Mouse (Mus musculus) limb, embryonic 12.5 days (tissue): Measurements from ENCODE around the gene Ppp1r15a. TPM values are rescaled to one million over a fixed set of nuclear protein-coding genes. Genes with fewer than 3 reads are reported as not detected.
A peak's percentile ranks its signal among the peaks of the same experiment; 100 is the strongest.

ENCODE experiments used
- ATAC-seq: fragments of 200-750 bp; cut with Nextera tagmentation; 2 replicates; pipeline ENCODE4 v1.8.0; 2017; ENCODE audit warnings: low read depth, moderate TSS enrichment; ENCODE audit not compliant: insufficient number of reproducible peaks, insufficient read depth, low FRiP score, low TSS enrichment
- H3K27ac ChIP-seq: fragments of 300-500 bp; sonication (generic); 2 replicates; pipeline ENCODE4 v1.5.1; 2016; ENCODE audit warnings: mild to moderate bottlenecking, moderate library complexity
- H3K27me3 ChIP-seq: fragments of 300-500 bp; sonication (generic); 2 replicates; pipeline ENCODE4 v1.6.1; 2016; ENCODE audit warnings: mild to moderate bottlenecking, moderate library complexity
- H3K36me3 ChIP-seq: fragments of 300-500 bp; sonication (generic); 2 replicates; pipeline ENCODE4 v1.6.1; 2016; ENCODE audit warnings: mild to moderate bottlenecking, moderate library complexity
- H3K4me1 ChIP-seq: fragments of 300-500 bp; sonication (generic); replicated peaks from 2 replicates; pipeline ENCODE4 v1.6.1; 2016
- H3K4me2 ChIP-seq: fragments of 300-500 bp; sonication (generic); 2 replicates; pipeline ENCODE4 v1.6.1; 2016; ENCODE audit warnings: mild to moderate bottlenecking, moderate library complexity
- H3K4me3 ChIP-seq: fragments of 300-500 bp; sonication (generic); replicated peaks from 2 replicates; pipeline ENCODE4 v1.5.1; 2016; ENCODE audit warnings: mild to moderate bottlenecking
- H3K9ac ChIP-seq: fragments of 300-500 bp; sonication (generic); replicated peaks from 2 replicates; pipeline ENCODE4 v1.6.1; 2016; ENCODE audit warnings: mild to moderate bottlenecking, moderate library complexity
- H3K9me3 ChIP-seq: fragments of 300-500 bp; sonication (generic); 2 replicates; pipeline ENCODE4 v1.6.1; 2016; ENCODE audit warnings: mild to moderate bottlenecking, moderate library complexity
- WGBS: fragments of 180-500 bp; shearing (Covaris S2); methylation state at CpG from one replicate; pipeline ENCODE4 v1.1.7; 2016; 5-methylcytosine and 5-hydroxymethylcytosine counted together
- polyA plus RNA-seq: library from polyadenylated mRNA; unstranded; fragments of >200 nt; fragmentation: Nextera tagmentation; extraction: Ambion mirVana; gene quantifications from 2 replicates; pipeline ENCODE4 v1.2.1, GENCODE M21; 2016

Gene Ppp1r15a
- polyA plus RNA-seq, result 26.0 and 27.1 TPM in 2 replicates

DNA sequence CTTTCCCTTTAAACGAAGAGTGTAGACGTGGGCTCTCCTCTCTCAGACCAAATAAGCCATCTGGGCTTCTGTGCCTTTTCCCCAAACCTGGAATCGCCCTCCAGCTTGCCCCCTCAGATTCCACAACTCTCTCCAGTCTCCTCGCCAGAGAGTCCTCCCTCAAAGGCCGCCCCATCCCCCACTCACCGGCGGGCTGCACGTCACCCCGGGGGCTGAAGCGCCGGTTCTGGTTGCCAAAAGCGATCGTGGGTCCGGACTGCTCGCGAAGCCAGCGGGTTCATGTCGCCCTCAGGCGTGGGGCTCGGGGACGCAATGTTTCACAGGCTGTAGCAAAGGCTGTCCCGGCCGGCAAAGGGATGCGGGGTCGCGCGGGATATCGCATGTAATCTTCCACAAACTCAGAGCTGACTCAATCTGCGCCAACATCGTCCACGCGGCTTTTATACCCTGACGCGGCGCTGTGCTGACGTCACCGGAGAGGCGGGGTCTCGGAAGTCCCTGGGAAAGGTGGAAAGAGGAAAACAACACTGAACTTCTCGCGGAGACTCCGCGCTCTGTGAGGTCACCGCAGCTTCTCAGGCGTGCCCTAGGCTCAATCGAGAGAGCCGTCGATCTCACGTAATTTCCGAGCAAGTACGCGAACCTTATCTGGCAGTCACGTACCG lies at the start of gene Ppp1r15a, which contains the start of gene Plekha4:
Ppp1r15a (minus strand) TSS at position 460 of the 665 bp plus-strand sequence.
Plekha4 (plus strand) TSS at position 522 of the 665 bp plus-strand sequence.
- peak; percentile 79 for ATAC-seq
- peaks cover 41% of the 10 kb centered on the region for H3K4me1 ChIP-seq
- H3K27ac ChIP-seq, result peak within 1 kb of the TSS; percentile 93
- no peaks in the 10 kb centered on the region for H3K9me3 ChIP-seq
- H3K4me2 ChIP-seq, result peak within 1 kb of the TSS; percentile 84
- H3K27me3 ChIP-seq, result 0 out of 2 replicates have a peak, but pooled peaks cover 4% of the 10 kb centered on the region
- H3K9ac ChIP-seq, result peak within 1 kb of the TSS; percentile 84
- WGBS, result under 1% methylated on average over 54 of the region's 54 CpGs
- H3K36me3 ChIP-seq, result peaks cover 20% of the 10 kb centered on the region
- peak within 1 kb of the TSS; percentile 78 for H3K4me3 ChIP-seq

DNA sequence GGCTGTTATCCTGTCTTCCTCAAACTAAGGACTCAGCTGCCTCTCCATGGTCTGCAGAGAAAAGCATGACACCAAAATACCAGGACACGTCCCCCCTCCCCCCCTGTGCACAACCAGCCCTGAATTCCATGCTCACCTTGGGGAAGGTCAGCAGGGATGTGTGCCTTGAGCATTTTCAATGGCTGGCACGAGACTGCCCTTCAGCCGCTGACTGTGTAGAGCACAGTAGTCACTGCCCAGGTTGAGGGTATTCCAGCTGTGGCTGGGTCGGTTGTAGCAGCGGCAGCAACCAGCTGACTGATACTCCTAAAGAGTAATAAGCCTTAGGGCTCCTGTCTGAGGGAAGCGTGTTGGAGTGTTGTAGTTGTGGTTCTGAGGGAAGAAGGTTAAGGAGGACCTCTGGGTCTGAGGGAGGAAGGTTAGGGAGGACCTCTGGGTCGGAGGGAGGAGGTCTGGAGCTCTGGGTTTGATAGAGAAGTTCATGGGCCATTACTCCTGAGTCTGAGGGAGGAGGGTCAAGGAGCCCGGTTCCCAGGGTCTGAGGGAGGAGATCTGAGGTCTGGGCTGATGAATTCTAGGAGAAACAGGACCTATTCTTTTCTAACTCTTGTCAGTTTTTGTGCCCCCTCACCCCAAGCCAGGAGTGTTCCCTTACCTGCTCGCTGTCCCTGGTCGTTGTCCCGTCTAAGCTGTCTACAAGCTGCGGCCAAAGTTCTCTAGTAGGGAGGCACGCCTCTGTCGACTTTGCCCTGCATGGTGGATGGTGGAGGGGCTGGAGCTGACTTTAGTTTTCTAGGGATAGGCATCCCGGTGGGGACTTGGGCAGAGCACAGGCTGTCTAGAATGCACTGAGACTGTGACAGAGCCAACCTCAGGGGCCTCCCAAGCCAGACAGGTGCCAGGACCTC lies 48.7 kb upstream of the Ppp1r15a start:
- no peak overlapping the region for H3K27ac ChIP-seq
- no peak for ATAC-seq
- H3K4me1 ChIP-seq, result peaks cover 16% of the 10 kb centered on the region
- H3K9ac ChIP-seq, result no peak overlapping the region
- H3K4me3 ChIP-seq, result no peak overlapping the region
- 85% methylated on average over 15 of the region's 15 CpGs for WGBS
- no peaks in the 10 kb centered on the region for H3K27me3 ChIP-seq
- no peaks in the 10 kb centered on the region for H3K9me3 ChIP-seq
- no peak overlapping the region for H3K4me2 ChIP-seq
- peaks cover 36% of the 10 kb centered on the region for H3K36me3 ChIP-seq

- Histone ChIP-seq H3K4me1 (peaks cover 16% of the 10 kb centered on the region), H3K4me3 (no peak overlapping the region), H3K27ac (no peak overlapping the region), H3K9ac (no peak overlapping the region), H3K9me3 (no peaks in the 10 kb centered on the region), H3K36me3 (peaks cover 34% of the 10 kb centered on the region), H3K27me3 (no peaks in the 10 kb centered on the region), H3K4me2 (no peak overlapping the region)
- no peak for ATAC-seq
- WGBS, result 78% methylated on average over 8 of the region's 8 CpGs
Observed at GRCm38 (mm10) chr7:45573954-45574353, 47.9 kb upstream of the Ppp1r15a start.

DNA sequence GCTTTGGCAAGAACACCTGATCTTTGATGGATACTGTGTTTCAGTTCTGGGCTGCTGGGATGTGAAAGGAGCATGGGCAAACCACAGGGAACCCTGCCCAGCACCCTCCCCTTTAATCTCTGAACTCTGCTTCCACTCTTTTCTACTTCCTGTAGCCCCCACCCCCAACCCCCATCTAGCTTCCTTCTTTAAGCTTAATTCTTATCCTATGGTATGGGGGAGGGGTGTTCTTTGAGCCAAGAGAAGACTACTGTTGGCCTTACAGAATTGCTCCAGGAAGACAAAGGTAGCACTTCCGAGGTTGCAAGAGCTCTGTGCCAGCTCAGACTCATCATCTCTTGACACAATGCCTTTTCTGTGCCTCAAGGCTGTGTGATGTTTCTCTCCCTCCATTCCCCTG lies 45.9 kb upstream of the Ppp1r15a start:
- Histone ChIP-seq H3K36me3 (peaks cover 16% of the 10 kb centered on the region), H3K27ac (no peak overlapping the region), H3K27me3 (no peaks in the 10 kb centered on the region), H3K9me3 (no peaks in the 10 kb centered on the region), H3K4me3 (no peak overlapping the region), H3K4me1 (peaks cover 25% of the 10 kb centered on the region), H3K9ac (no peak overlapping the region), H3K4me2 (0 out of 2 replicates have a peak overlapping the region, but pooled peaks have one; percentile 71)
- no peak for ATAC-seq
- WGBS, result 64% methylated on average over 1 of the region's 1 CpGs

DNA sequence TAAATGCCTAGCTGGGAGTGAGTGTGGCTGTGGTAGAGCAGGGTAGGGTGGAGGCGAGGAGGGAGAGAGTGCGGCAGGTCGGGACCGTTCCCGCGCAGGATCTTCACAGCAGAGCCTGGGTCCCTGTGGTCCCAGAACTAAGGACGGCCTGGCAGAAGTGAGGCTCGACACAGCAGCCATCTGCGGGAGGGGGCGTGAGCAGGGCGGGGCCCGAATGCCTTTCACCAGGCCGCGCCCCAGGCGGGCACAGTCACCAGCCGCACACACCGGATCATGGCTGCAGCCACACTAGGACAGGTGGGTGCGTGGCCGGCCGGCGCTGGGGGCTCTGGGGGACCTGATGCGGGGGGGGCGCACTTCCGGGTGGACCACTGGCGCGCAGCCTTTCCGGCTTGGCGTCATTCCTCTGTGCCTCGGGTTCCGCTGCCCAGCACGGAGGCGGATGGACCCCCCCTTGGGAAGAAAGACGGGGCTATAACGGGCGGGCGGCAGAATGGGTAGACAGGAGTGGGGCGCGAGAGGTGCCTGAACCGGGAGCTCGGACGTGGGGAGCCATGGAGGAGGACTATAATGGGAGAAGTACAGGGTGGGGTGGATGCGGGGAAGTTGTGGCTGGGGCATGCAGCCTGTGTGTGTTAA lies 44.2 kb upstream of the Ppp1r15a start, which contains the start of gene Bcat2:
Bcat2 (plus strand) TSS at position 51 of the 639 bp plus-strand sequence.
- H3K4me2 ChIP-seq, result peak within 1 kb of the TSS; percentile 71
- under 1% methylated on average over 42 of the region's 42 CpGs for whole genome bisulfite sequencing
- ATAC-seq, result peak; percentile 62

GRCm38 (mm10) chr7:45568601-45569473 lies 42.8 kb upstream of the Ppp1r15a start:
- Histone ChIP-seq H3K4me3 (peak overlapping the region; percentile 42), H3K9me3 (no peaks in the 10 kb centered on the region), H3K27me3 (no peaks in the 10 kb centered on the region), H3K27ac (peak overlapping the region; percentile 88), H3K4me1 (peaks cover 25% of the 10 kb centered on the region), H3K36me3 (no peaks in the 10 kb centered on the region), H3K9ac (no peak overlapping the region), H3K4me2 (peak overlapping the region; percentile 63)
- WGBS, result 82% methylated on average over 10 of the region's 10 CpGs
- ATAC-seq, result no peak; the same call in 1 of the 2 replicates

More for the DNA sequence above, 44.2 kb upstream of the Ppp1r15a start, which contains the start of gene Bcat2:
- Histone ChIP-seq H3K27me3 (no peaks in the 10 kb centered on the region), H3K4me3 (peak within 1 kb of the TSS; percentile 66), H3K4me1 (peaks cover 25% of the 10 kb centered on the region), H3K36me3 (no peaks in the 10 kb centered on the region; the same call in 1 of the 2 replicates), H3K9me3 (no peaks in the 10 kb centered on the region), H3K9ac (peak within 1 kb of the TSS; percentile 86), H3K27ac (peak within 1 kb of the TSS; percentile 91)

DNA sequence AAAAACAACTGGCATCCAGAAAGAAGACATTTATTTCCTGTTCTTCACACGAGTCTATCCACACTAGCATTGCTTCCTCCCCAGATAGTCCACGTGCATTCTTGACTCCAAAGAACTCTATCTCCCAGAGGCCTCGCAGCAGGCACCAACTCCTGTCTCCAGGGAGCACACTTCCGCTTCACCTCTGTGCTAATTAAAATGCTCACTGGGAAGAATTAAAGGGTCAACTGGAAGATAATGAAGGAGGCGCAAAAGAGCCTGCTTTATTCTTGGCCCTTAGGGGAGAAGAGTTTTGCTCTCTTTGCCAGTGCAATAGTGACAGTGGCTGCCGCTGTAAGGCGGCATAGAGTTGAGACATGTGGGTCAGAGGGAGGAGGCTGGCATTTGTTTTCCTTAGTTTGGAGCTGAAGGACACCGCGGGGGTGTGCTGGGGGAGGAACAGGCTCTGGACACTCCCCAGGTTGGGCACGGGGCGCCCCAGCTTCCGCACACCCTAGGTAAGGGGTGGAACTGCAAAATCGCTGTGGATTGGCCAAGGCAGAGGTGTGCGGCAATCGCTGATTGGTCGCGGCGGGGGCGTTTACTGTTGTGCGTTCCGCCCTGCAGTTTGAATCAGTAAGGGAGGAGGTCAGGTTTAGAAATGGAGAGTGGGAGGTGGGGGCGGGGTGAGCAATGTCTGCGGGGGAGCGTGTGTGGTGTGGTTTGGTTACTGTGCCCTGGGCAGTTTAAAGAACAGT lies 41.9 kb upstream of the Ppp1r15a start:
- Histone ChIP-seq H3K9me3 (no peaks in the 10 kb centered on the region), H3K4me3 (peak overlapping the region; percentile 42), H3K4me2 (peak overlapping the region; percentile 63), H3K9ac (peak overlapping the region; percentile 35), H3K27ac (peak overlapping the region; percentile 88), H3K36me3 (no peaks in the 10 kb centered on the region), H3K4me1 (peaks cover 25% of the 10 kb centered on the region), H3K27me3 (no peaks in the 10 kb centered on the region)
- 2% methylated on average over 24 of the region's 24 CpGs for WGBS
- ATAC-seq, result peak; percentile 97

GRCm38 (mm10) chr7:45567112-45567779 lies 41.2 kb upstream of the Ppp1r15a start:
- WGBS, result 66% methylated on average over 8 of the region's 8 CpGs
- Histone ChIP-seq H3K36me3 (no peaks in the 10 kb centered on the region), H3K4me3 (peak overlapping the region; percentile 42; the same call in 1 of the 2 replicates), H3K4me2 (peak overlapping the region; percentile 63), H3K9me3 (no peaks in the 10 kb centered on the region), H3K9ac (no peak overlapping the region; the same call in 1 of the 2 replicates), H3K27ac (peak overlapping the region; percentile 88), H3K4me1 (peaks cover 25% of the 10 kb centered on the region), H3K27me3 (no peaks in the 10 kb centered on the region)
- ATAC-seq, result no peak

- H3K27me3 ChIP-seq, result no peaks in the 10 kb centered on the region
- no peak overlapping the region for H3K4me2 ChIP-seq
- no peaks in the 10 kb centered on the region for H3K36me3 ChIP-seq
- no peak overlapping the region for H3K9ac ChIP-seq
- no peak for ATAC-seq
- 90% methylated on average over 9 of the region's 9 CpGs for WGBS
- H3K27ac ChIP-seq, result no peak overlapping the region
- H3K4me1 ChIP-seq, result peaks cover 18% of the 10 kb centered on the region
- H3K4me3 ChIP-seq, result no peak overlapping the region
- H3K9me3 ChIP-seq, result no peaks in the 10 kb centered on the region
Observed at GRCm38 (mm10) chr7:45565446-45565845, 39.4 kb upstream of the Ppp1r15a start.
